Comparison of ENCODE assay signal across 10 mouse cellular contexts in genomic region chr19:34233944-34234343, GRCm38 (mm10). TPM values are rescaled to one million over a fixed set of nuclear protein-coding genes. Genes with fewer than 3 reads are reported as not detected.
DNase-seq lines count a peak whose midpoint lies in the region; ATAC-seq and TF ChIP-seq lines count a peak whose summit lies in the region.
"Had no signal": no experiment of that assay in that cellular context is flagged by ENCODE, and none has a peak within 500 bp of the region (broad histone marks: within the 10 kb centered on the region; RNA-seq: fewer than 3 reads in every experiment).

No protein-coding gene starts in this region.

- H3K4me3 ChIP-seq in hindbrain, postnatal 0 days (ENCODE audit: low read length), result no peak overlapping the region
- H3K4me3 ChIP-seq in hindbrain, embryonic 13.5 days, result no peak overlapping the region
- H3K4me3 ChIP-seq: stomach, embryonic 15.5 days had no signal

- no peaks in the 10 kb centered on the region for H3K9me3 ChIP-seq in hindbrain, postnatal 0 days (ENCODE audit: low read length)
- no peaks in the 10 kb centered on the region for H3K9me3 ChIP-seq in hindbrain, embryonic 13.5 days
- H3K9me3 ChIP-seq: stomach, embryonic 15.5 days had no signal

- no peak overlapping the region for H3K27ac ChIP-seq in hindbrain, postnatal 0 days
- H3K27ac ChIP-seq in hindbrain, embryonic 13.5 days, result no peak overlapping the region
- H3K27ac ChIP-seq: macrophage; stomach, embryonic 15.5 days had no signal

- TF ChIP-seq CTCF in hindbrain, postnatal 0 days (IDR thresholded peaks at IDR 0.05; ENCODE audit: low read depth), result no peak

- peaks cover 8% of the 10 kb centered on the region; the same call in 1 of the 2 replicates for H3K36me3 ChIP-seq in hindbrain, postnatal 0 days (ENCODE audit: insufficient read depth, low read length)
- peaks cover 9% of the 10 kb centered on the region for H3K36me3 ChIP-seq in hindbrain, embryonic 13.5 days

- H3K9ac ChIP-seq in hindbrain, postnatal 0 days (replicated peaks; ENCODE audit: low read length), result no peak overlapping the region
- H3K9ac ChIP-seq in hindbrain, embryonic 13.5 days, result no peak overlapping the region
- H3K9ac ChIP-seq: stomach, embryonic 15.5 days had no signal

- no peak for ATAC-seq in hindbrain, postnatal 0 days
- no peak for ATAC-seq in hindbrain, embryonic 13.5 days (ENCODE audit: low FRiP score)
- ATAC-seq in neutrophil, adult 5-6 weeks (ENCODE audit: extremely low read depth, insufficient number of reproducible peaks, low FRiP score, poor library complexity, severe bottlenecking), result peak; percentile 23; the same call in 1 of the 2 replicates

- DNase-seq in hindbrain, postnatal 0 days (ENCODE audit: low spot score), result peak; percentile 33
- DNase-seq in adrenal gland, adult 2 months, result peak; percentile 36
- DNase-seq in heart, adult 9 months (ENCODE audit: low spot score in 2 of 2), result peak; percentile 50 to 72
- DNase-seq in layer of hippocampus, adult 9-10 months (ENCODE audit: low spot score), result peak; percentile 55
- no peak for DNase-seq in Muller cell, postnatal 12 days (ENCODE audit: inconsistent ontology term)
- no peak for DNase-seq in thymus, postnatal 10 days (ENCODE audit: low spot score in 2 of 2)

- H3K4me2 ChIP-seq in hindbrain, postnatal 0 days (ENCODE audit: low read depth, low read length), result no peak overlapping the region
- no peak overlapping the region for H3K4me2 ChIP-seq in hindbrain, embryonic 13.5 days
- H3K4me2 ChIP-seq: stomach, embryonic 15.5 days had no signal

- H3K27me3 ChIP-seq in hindbrain, postnatal 0 days (ENCODE audit: insufficient read depth, low read length), result no peaks in the 10 kb centered on the region
- H3K27me3 ChIP-seq in hindbrain, embryonic 13.5 days, result no peaks in the 10 kb centered on the region
- H3K27me3 ChIP-seq: stomach, embryonic 15.5 days had no signal

- H3K4me1 ChIP-seq in hindbrain, postnatal 0 days (ENCODE audit: insufficient read depth, low read length), result no peaks in the 10 kb centered on the region
- no peaks in the 10 kb centered on the region for H3K4me1 ChIP-seq in hindbrain, embryonic 13.5 days (replicated peaks)
- H3K4me1 ChIP-seq: stomach, embryonic 15.5 days had no signal

- 83% methylated on average over 14 of the region's 14 CpGs for WGBS in hindbrain, postnatal 0 days
- 91% methylated on average over 14 of the region's 14 CpGs for WGBS in hindbrain, embryonic 13.5 days

RNA-seq across cellular contexts. Expression of gene Acta2, which starts 21.4 kb away (rescaled TPM):
- total RNA-seq in hindbrain, postnatal 0 days (2014; rRNA removed), result 8.1 and 8.6 TPM in 2 replicates
- 6.7 and 13.1 TPM in 2 replicates for polyA plus RNA-seq in hindbrain, postnatal 0 days (2015; fragmentation: Nextera tagmentation; extraction: Ambion mirVana)
- 19.5 and 30.0 TPM in 2 replicates for polyA plus RNA-seq in hindbrain, embryonic 13.5 days (2015; fragmentation: Nextera tagmentation; extraction: Ambion mirVana)
- total RNA-seq in adrenal gland, adult 2 months (2021), result 10 to 100 TPM; 41.2 to 96.7 TPM
- 22.7 and 23.2 TPM in 2 replicates for polyA plus RNA-seq in adrenal gland, adult 2 months (2012; rRNA removed)
- total RNA-seq in neutrophil, adult 5-6 weeks (2017), result 17.7 and 18.4 TPM in 2 replicates

RNA-seq across cellular contexts. Expression of gene Stambpl1, which starts 41.9 kb away (rescaled TPM):
- total RNA-seq in hindbrain, postnatal 0 days (2014; rRNA removed), result 16.1 and 21.2 TPM in 2 replicates
- polyA plus RNA-seq in hindbrain, postnatal 0 days (2015; fragmentation: Nextera tagmentation; extraction: Ambion mirVana), result 19.4 and 19.5 TPM in 2 replicates
- polyA plus RNA-seq in hindbrain, embryonic 13.5 days (2015; fragmentation: Nextera tagmentation; extraction: Ambion mirVana), result 9.9 and 10.5 TPM in 2 replicates
- 1 to 10 TPM; 3.7 to 5.9 TPM for total RNA-seq in adrenal gland, adult 2 months (2021)
- 2.6 and 3.8 TPM in 2 replicates for polyA plus RNA-seq in adrenal gland, adult 2 months (2012; rRNA removed)
- 35.0 and 39.2 TPM in 2 replicates for total RNA-seq in neutrophil, adult 5-6 weeks (2017)

RNA-seq across cellular contexts. Expression of gene Fas, which starts 56.5 kb away (rescaled TPM):
- total RNA-seq in hindbrain, postnatal 0 days (2014; rRNA removed), result 0.47 and 0.78 TPM in 2 replicates
- polyA plus RNA-seq in hindbrain, postnatal 0 days (2015; fragmentation: Nextera tagmentation; extraction: Ambion mirVana), result 2.4 and 2.8 TPM in 2 replicates
- 0.62 and 0.94 TPM in 2 replicates for polyA plus RNA-seq in hindbrain, embryonic 13.5 days (2015; fragmentation: Nextera tagmentation; extraction: Ambion mirVana)
- 1 to 10 TPM; 8.6 TPM for total RNA-seq in adrenal gland, adult 2 months (2021)
- 0.19 and 0.42 TPM in 2 replicates for polyA plus RNA-seq in adrenal gland, adult 2 months (2012; rRNA removed)
- 63.4 and 64.6 TPM in 2 replicates for total RNA-seq in neutrophil, adult 5-6 weeks (2017)

Comparison
In these comparisons a context has a peak if more than half of its experiments do, and no peak if none do; other contexts are left out.
1. DNase-seq: peak in hindbrain, postnatal 0 days (single experiment), adrenal gland, adult 2 months (single experiment), heart, adult 9 months (2 of 2) and layer of hippocampus, adult 9-10 months (single experiment); none in Muller cell, postnatal 12 days (single experiment) and thymus, postnatal 10 days (0 of 2).